Mouse (Mus musculus): ENCODE results near the gene Fancc. TPM values are rescaled to one million over a fixed set of nuclear protein-coding genes. Genes with fewer than 3 reads are reported as not detected.

Fancc gene
- polyA plus RNA-seq, 1 experiment from 2014 or later, result 28.7 TPM

- H3K9me3 ChIP-seq, result no peaks in the 10 kb centered on the region
- no peak overlapping the region for H3K9ac ChIP-seq
- no peak overlapping the region for H3K4me2 ChIP-seq
- WGBS, result 92% methylated on average over 1 of the region's 1 CpGs
- no peak overlapping the region for H3K4me3 ChIP-seq
- H3K27me3 ChIP-seq, result no peaks in the 10 kb centered on the region
- H3K36me3 ChIP-seq, result peaks cover 15% of the 10 kb centered on the region; the same call in 1 of the 2 replicates
- H3K27ac ChIP-seq, result no peak overlapping the region
- ATAC-seq (ENCODE audit: borderline replicate concordance, extremely low read depth, low FRiP score, low TSS enrichment), result no peak
- H3K4me1 ChIP-seq, result peaks cover 41% of the 10 kb centered on the region
Observed at GRCm38 (mm10) chr13:63262168-63262957, 234.7 kb downstream of the Fancc start.

GRCm38 (mm10) chr13:63261676-63262075 is 235.4 kb downstream of the Fancc start:
- ATAC-seq (ENCODE audit: borderline replicate concordance, extremely low read depth, low FRiP score, low TSS enrichment), result no peak
- Histone ChIP-seq H3K36me3 (peaks cover 16% of the 10 kb centered on the region; the same call in 1 of the 2 replicates), H3K4me1 (peaks cover 39% of the 10 kb centered on the region), H3K4me2 (no peak overlapping the region), H3K27me3 (no peaks in the 10 kb centered on the region), H3K4me3 (no peak overlapping the region), H3K9me3 (no peaks in the 10 kb centered on the region), H3K9ac (no peak overlapping the region), H3K27ac (no peak overlapping the region)
- 97% methylated on average over 3 of the region's 3 CpGs for WGBS

GRCm38 (mm10) chr13:63260753-63261631 is 236.1 kb downstream of the Fancc start:
- no peaks in the 10 kb centered on the region for H3K27me3 ChIP-seq
- no peak overlapping the region for H3K4me3 ChIP-seq
- H3K36me3 ChIP-seq, result peaks cover 17% of the 10 kb centered on the region; the same call in 1 of the 2 replicates
- no peak overlapping the region for H3K4me2 ChIP-seq
- ATAC-seq (ENCODE audit: borderline replicate concordance, extremely low read depth, low FRiP score, low TSS enrichment), result no peak
- H3K4me1 ChIP-seq, result peaks cover 40% of the 10 kb centered on the region
- H3K9ac ChIP-seq, result no peak overlapping the region
- WGBS, result 54% methylated on average over 18 of the region's 18 CpGs
- H3K9me3 ChIP-seq, result no peaks in the 10 kb centered on the region
- peak overlapping the region; percentile 15; the same call in 1 of the 2 replicates for H3K27ac ChIP-seq

GRCm38 (mm10) chr13:63260133-63260532 is 236.9 kb downstream of the Fancc start:
- H3K27ac ChIP-seq, result peak overlapping the region; percentile 15; the same call in 1 of the 2 replicates
- 52% methylated on average over 4 of the region's 4 CpGs for WGBS
- no peaks in the 10 kb centered on the region for H3K9me3 ChIP-seq
- no peak overlapping the region for H3K4me2 ChIP-seq
- peaks cover 17% of the 10 kb centered on the region; the same call in 1 of the 2 replicates for H3K36me3 ChIP-seq
- H3K9ac ChIP-seq, result no peak overlapping the region
- ATAC-seq (ENCODE audit: borderline replicate concordance, extremely low read depth, low FRiP score, low TSS enrichment), result no peak
- peaks cover 48% of the 10 kb centered on the region for H3K4me1 ChIP-seq
- no peak overlapping the region for H3K4me3 ChIP-seq
- H3K27me3 ChIP-seq, result no peaks in the 10 kb centered on the region

GRCm38 (mm10) chr13:63258671-63259070 is 238.4 kb downstream of the Fancc start:
- Histone ChIP-seq H3K9ac (no peak overlapping the region), H3K9me3 (no peaks in the 10 kb centered on the region), H3K27me3 (no peaks in the 10 kb centered on the region), H3K36me3 (peaks cover 26% of the 10 kb centered on the region; the same call in 1 of the 2 replicates), H3K4me3 (no peak overlapping the region), H3K4me2 (no peak overlapping the region), H3K27ac (peak overlapping the region; percentile 21; the same call in 1 of the 2 replicates), H3K4me1 (peaks cover 61% of the 10 kb centered on the region)
- ATAC-seq (ENCODE audit: borderline replicate concordance, extremely low read depth, low FRiP score, low TSS enrichment), result no peak
- WGBS, result 82% methylated on average over 4 of the region's 4 CpGs

DNA sequence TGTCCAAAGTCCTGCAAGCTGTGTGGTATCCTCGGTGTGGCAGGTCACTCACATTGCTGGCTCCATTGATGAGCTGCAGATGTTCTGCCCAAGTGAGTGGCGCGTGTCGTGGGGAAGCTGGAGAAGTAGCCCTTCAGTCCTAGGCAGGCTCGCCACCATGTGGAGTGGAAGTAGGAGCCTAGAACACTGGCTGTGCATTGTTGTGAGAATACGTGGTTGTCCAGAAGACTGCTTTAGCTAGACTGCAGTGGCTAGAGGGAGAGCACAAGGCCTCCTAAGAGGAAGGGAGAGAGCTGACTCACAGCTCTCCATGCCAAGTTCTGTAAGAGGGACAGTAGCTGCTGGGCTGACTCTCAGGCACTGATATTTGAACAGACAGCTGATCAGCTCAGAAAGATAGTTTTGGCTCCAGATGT is 238.9 kb downstream of the Fancc start:
- H3K4me2 ChIP-seq, result no peak overlapping the region
- H3K9me3 ChIP-seq, result no peaks in the 10 kb centered on the region
- no peaks in the 10 kb centered on the region for H3K27me3 ChIP-seq
- H3K4me3 ChIP-seq, result no peak overlapping the region
- H3K4me1 ChIP-seq, result peaks cover 66% of the 10 kb centered on the region
- 0 out of 2 replicates have a peak, but pooled peaks have one; percentile 33 for ATAC-seq (ENCODE audit: borderline replicate concordance, extremely low read depth, low FRiP score, low TSS enrichment)
- H3K27ac ChIP-seq, result peak overlapping the region; percentile 21; the same call in 1 of the 2 replicates
- 66% methylated on average over 6 of the region's 6 CpGs for whole genome bisulfite sequencing
- H3K36me3 ChIP-seq, result peaks cover 21% of the 10 kb centered on the region; the same call in 1 of the 2 replicates
- H3K9ac ChIP-seq, result no peak overlapping the region

GRCm38 (mm10) chr13:63256807-63257206 is 240.3 kb downstream of the Fancc start:
- Histone ChIP-seq H3K9ac (no peak overlapping the region), H3K36me3 (peaks cover 15% of the 10 kb centered on the region; the same call in 1 of the 2 replicates), H3K27ac (peak overlapping the region; percentile 54; the same call in 1 of the 2 replicates), H3K4me3 (no peak overlapping the region), H3K27me3 (no peaks in the 10 kb centered on the region), H3K4me2 (no peak overlapping the region), H3K4me1 (peaks cover 78% of the 10 kb centered on the region), H3K9me3 (no peaks in the 10 kb centered on the region)
- ATAC-seq (ENCODE audit: borderline replicate concordance, extremely low read depth, low FRiP score, low TSS enrichment), result peak; percentile 63
- WGBS, result 47% methylated on average over 7 of the region's 7 CpGs

DNA sequence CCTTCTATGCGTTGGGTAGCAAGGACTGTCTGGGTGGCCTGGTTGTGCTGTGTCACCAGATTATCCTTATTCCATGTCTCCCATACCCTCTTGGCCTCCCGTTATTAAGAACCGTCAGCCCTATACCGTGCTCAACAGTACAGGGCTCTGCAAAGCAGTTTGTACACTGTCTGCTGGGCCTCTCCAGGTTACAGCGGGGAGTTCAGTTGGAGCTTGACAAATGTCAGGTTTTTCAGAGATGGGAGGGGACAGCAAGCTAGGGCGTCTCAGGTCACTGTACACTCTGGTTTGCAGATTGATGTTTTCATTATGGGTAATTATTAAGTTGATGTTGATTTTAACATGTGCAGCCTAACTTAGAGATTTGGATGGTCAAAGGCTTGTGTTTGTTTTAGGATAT is 240.9 kb downstream of the Fancc start:
- Histone ChIP-seq H3K9ac (no peak overlapping the region), H3K4me3 (no peak overlapping the region), H3K9me3 (no peaks in the 10 kb centered on the region), H3K4me2 (no peak overlapping the region), H3K27ac (peak overlapping the region; percentile 43; the same call in 1 of the 2 replicates), H3K36me3 (peaks cover 13% of the 10 kb centered on the region; the same call in 1 of the 2 replicates), H3K4me1 (peaks cover 81% of the 10 kb centered on the region), H3K27me3 (no peaks in the 10 kb centered on the region)
- 68% methylated on average over 6 of the region's 6 CpGs for WGBS
- ATAC-seq (ENCODE audit: borderline replicate concordance, extremely low read depth, low FRiP score, low TSS enrichment), result no peak

GRCm38 (mm10) chr13:63255519-63256011 is 241.5 kb downstream of the Fancc start:
- H3K4me2 ChIP-seq, result no peak overlapping the region
- H3K9me3 ChIP-seq, result no peaks in the 10 kb centered on the region
- ATAC-seq (ENCODE audit: borderline replicate concordance, extremely low read depth, low FRiP score, low TSS enrichment), result 0 out of 2 replicates have a peak, but pooled peaks have one; percentile 7
- no peak overlapping the region for H3K9ac ChIP-seq
- H3K4me1 ChIP-seq, result peaks cover 81% of the 10 kb centered on the region
- 58% methylated on average over 5 of the region's 5 CpGs for WGBS
- H3K27me3 ChIP-seq, result no peaks in the 10 kb centered on the region
- H3K4me3 ChIP-seq, result no peak overlapping the region
- peaks cover 13% of the 10 kb centered on the region; the same call in 1 of the 2 replicates for H3K36me3 ChIP-seq
- peak overlapping the region; percentile 64 for H3K27ac ChIP-seq

- Histone ChIP-seq H3K4me1 (peaks cover 84% of the 10 kb centered on the region), H3K4me2 (no peak overlapping the region), H3K9me3 (no peaks in the 10 kb centered on the region), H3K4me3 (no peak overlapping the region), H3K27ac (no peak overlapping the region), H3K27me3 (no peaks in the 10 kb centered on the region), H3K9ac (no peak overlapping the region), H3K36me3 (peaks cover 13% of the 10 kb centered on the region; the same call in 1 of the 2 replicates)
- ATAC-seq (ENCODE audit: borderline replicate concordance, extremely low read depth, low FRiP score, low TSS enrichment), result no peak
- WGBS, result 83% methylated on average over 7 of the region's 7 CpGs
Observed at GRCm38 (mm10) chr13:63253886-63254636, 243.0 kb downstream of the Fancc start.

DNA sequence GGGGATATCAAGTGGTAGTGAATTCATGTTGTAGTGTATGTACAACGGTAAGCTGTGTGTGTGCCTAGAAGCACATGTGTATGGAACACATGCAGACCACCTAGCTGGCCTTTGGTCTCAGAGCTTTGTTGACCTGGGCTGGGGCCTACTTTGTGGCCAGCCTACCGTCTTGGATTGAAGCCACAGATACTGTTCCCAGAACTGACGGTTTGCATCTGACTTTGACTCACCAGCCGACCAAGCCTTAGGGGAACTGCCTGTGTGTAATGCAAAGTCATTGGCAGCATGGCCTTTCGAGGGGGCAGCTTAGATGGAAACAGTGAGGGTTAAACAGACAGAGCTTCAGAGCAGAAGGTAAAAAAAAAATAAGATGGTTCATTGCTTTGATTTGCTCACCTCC is 243.9 kb downstream of the Fancc start:
- Histone ChIP-seq H3K4me3 (no peak overlapping the region), H3K4me1 (peaks cover 82% of the 10 kb centered on the region), H3K4me2 (peak overlapping the region; percentile 4; the same call in 1 of the 2 replicates), H3K36me3 (peaks cover 13% of the 10 kb centered on the region; the same call in 1 of the 2 replicates), H3K27me3 (no peaks in the 10 kb centered on the region), H3K9ac (no peak overlapping the region), H3K27ac (peak overlapping the region; percentile 70), H3K9me3 (no peaks in the 10 kb centered on the region)
- 47% methylated on average over 5 of the region's 5 CpGs for whole genome bisulfite sequencing
- ATAC-seq (ENCODE audit: borderline replicate concordance, extremely low read depth, low FRiP score, low TSS enrichment), result no peak
